Mouse (Mus musculus) liver, postnatal 0 days (tissue): ENCODE measurements around the gene Gm49450. TPM values are rescaled to one million over a fixed set of nuclear protein-coding genes. Genes with fewer than 3 reads are reported as not detected.
"Not testable (repeated sequence)": the region's sequence is repeated elsewhere in the genome, so short reads cannot be mapped to it uniquely, and the experiment has no call there.

ENCODE experiments used
- ATAC-seq: fragments of 200-750 bp; cut with Nextera tagmentation; 2 replicates; pipeline ENCODE4 v1.8.0; 2017; ENCODE audit warnings: mild to moderate bottlenecking, moderate library complexity
- DNase-seq: peaks from one replicate; pipeline ENCODE4 v3.0.0-alpha.2; 2016
- H3K27ac ChIP-seq: fragments of 300-500 bp; sonication (generic); 2 replicates; pipeline ENCODE4 v1.5.1; 2014; ENCODE audit warnings: antibody characterized with exemption, moderate library complexity, mild to moderate bottlenecking, low read depth
- H3K27me3 ChIP-seq: fragments of 300-500 bp; sonication (generic); 2 replicates; pipeline ENCODE4 v1.6.1; 2014; ENCODE audit warnings: low read length, control low read depth, mixed read lengths; ENCODE audit not compliant: insufficient read depth
- H3K36me3 ChIP-seq: fragments of 300-500 bp; sonication (generic); replicated peaks from 2 replicates; pipeline ENCODE4 v1.6.1; 2014; ENCODE audit warnings: mild to moderate bottlenecking, control low read depth, low read length, moderate library complexity, mixed read lengths; ENCODE audit not compliant: insufficient read depth
- H3K4me1 ChIP-seq: fragments of 300-500 bp; sonication (generic); 2 replicates; pipeline ENCODE4 v1.6.1; 2014; ENCODE audit warnings: antibody characterized with exemption, mild to moderate bottlenecking, control low read depth; ENCODE audit not compliant: insufficient read depth
- H3K4me2 ChIP-seq: fragments of 300-500 bp; sonication (generic); 2 replicates; pipeline ENCODE4 v1.6.1; 2014; ENCODE audit warnings: low read depth, mild to moderate bottlenecking, low read length, moderate library complexity, mixed read lengths
- H3K4me3 ChIP-seq: fragments of 300-500 bp; sonication (generic); 2 replicates; pipeline ENCODE4 v1.5.1; 2014; ENCODE audit warnings: low read depth, low read length
- H3K9ac ChIP-seq: fragments of 300-500 bp; sonication (generic); replicated peaks from 2 replicates; pipeline ENCODE4 v1.6.1; 2014; ENCODE audit warnings: mild to moderate bottlenecking, moderate library complexity
- H3K9me3 ChIP-seq: fragments of 300-500 bp; sonication (generic); 2 replicates; pipeline ENCODE4 v1.6.1; 2016; ENCODE audit warnings: mild to moderate bottlenecking, control low read depth, low read length, mixed read lengths
- CTCF ChIP-seq: sonication (generic); IDR thresholded peaks from 2 replicates; pipeline ENCODE4 v1.5.1; 2016; ENCODE audit warnings: antibody characterized with exemption, low read depth
- EP300 ChIP-seq: IDR thresholded peaks from 2 replicates; pipeline ENCODE4 v1.6.1; 2016; ENCODE audit warnings: antibody characterized with exemption, low read depth, mild to moderate bottlenecking
- WGBS: fragments of 180-500 bp; shearing (Covaris S2); extraction: QIAGEN DNeasy Blood & Tissue Kit; methylation state at CpG from one replicate; pipeline ENCODE4 v1.1.7; 2014; ENCODE audit not compliant: insufficient replicate concordance; 5-methylcytosine and 5-hydroxymethylcytosine counted together
- polyA plus RNA-seq: library from polyadenylated mRNA; unstranded; fragments of >200 nt; fragmentation: Nextera tagmentation; extraction: Ambion mirVana; gene quantifications from 2 replicates; pipeline ENCODE4 v1.2.1, GENCODE M21; 2015

Gene Gm49450
- polyA plus RNA-seq, 1 experiment from 2014 or later, result not detected

DNA sequence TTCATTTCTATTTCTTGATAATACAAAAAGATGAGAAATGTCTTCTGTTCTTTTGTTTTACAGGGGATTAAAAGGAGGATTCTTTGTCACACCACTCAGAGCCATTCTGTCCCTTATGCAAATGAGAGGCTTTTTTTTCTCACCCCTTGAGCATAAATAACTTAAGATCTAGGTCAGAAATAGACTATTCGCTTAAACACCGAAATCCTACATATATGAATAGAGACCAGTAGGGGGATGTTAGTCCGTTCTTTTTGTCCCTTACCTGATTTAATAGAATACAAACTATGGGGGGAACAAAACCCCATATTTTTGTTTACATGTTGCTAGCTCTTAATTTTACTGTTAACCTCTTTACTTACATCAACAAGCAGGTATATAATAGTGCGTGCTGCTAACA is 2.6 kb upstream of the Gm49450 start:
- H3K9me3 ChIP-seq, result no peaks in the 10 kb centered on the region
- H3K4me1 ChIP-seq, result peaks cover 5% of the 10 kb centered on the region; the same call in 1 of the 2 replicates
- ATAC-seq, result no peak
- H3K4me3 ChIP-seq, result no peak overlapping the region
- peaks cover 10% of the 10 kb centered on the region; the same call in 1 of the 2 replicates for H3K27me3 ChIP-seq
- no peak overlapping the region for H3K4me2 ChIP-seq
- no peak for TF ChIP-seq CTCF
- no peak for TF ChIP-seq EP300
- 90% methylated on average over 4 of the region's 4 CpGs for WGBS
- no peaks in the 10 kb centered on the region for H3K36me3 ChIP-seq
- no peak for DNase-seq
- no peak overlapping the region for H3K9ac ChIP-seq
- no peak overlapping the region for H3K27ac ChIP-seq

GRCm38 (mm10) chr15:98955324-98955723 is 2.0 kb upstream of the Gm49450 start:
- H3K4me1 ChIP-seq, result peaks cover 5% of the 10 kb centered on the region; the same call in 1 of the 2 replicates
- TF ChIP-seq EP300 (no peak), CTCF (no peak)

GRCm38 (mm10) chr15:98954425-98955253 is 1.3 kb upstream of the Gm49450 start:
- H3K4me2 ChIP-seq, result no peak overlapping the region
- ATAC-seq, result no peak
- TF ChIP-seq EP300, result no peak
- no peak for TF ChIP-seq CTCF
- no peak overlapping the region for H3K27ac ChIP-seq
- WGBS, result 47% methylated on average over 14 of the region's 14 CpGs
- no peaks in the 10 kb centered on the region for H3K36me3 ChIP-seq
- peaks cover 10% of the 10 kb centered on the region; the same call in 1 of the 2 replicates for H3K27me3 ChIP-seq
- peaks cover 5% of the 10 kb centered on the region; the same call in 1 of the 2 replicates for H3K4me1 ChIP-seq
- H3K9me3 ChIP-seq, result no peaks in the 10 kb centered on the region
- no peak for DNase-seq
- no peak overlapping the region for H3K9ac ChIP-seq
- no peak overlapping the region for H3K4me3 ChIP-seq

More at GRCm38 (mm10) chr15:98955324-98955723, 2.0 kb upstream of the Gm49450 start:
- 76% methylated on average over 4 of the region's 4 CpGs for WGBS
- Histone ChIP-seq H3K36me3 (no peaks in the 10 kb centered on the region), H3K9ac (no peak overlapping the region), H3K27me3 (peaks cover 10% of the 10 kb centered on the region; the same call in 1 of the 2 replicates), H3K4me3 (no peak overlapping the region), H3K9me3 (no peaks in the 10 kb centered on the region), H3K4me2 (no peak overlapping the region), H3K27ac (no peak overlapping the region)
- no peak for ATAC-seq
- no peak for DNase-seq

DNA sequence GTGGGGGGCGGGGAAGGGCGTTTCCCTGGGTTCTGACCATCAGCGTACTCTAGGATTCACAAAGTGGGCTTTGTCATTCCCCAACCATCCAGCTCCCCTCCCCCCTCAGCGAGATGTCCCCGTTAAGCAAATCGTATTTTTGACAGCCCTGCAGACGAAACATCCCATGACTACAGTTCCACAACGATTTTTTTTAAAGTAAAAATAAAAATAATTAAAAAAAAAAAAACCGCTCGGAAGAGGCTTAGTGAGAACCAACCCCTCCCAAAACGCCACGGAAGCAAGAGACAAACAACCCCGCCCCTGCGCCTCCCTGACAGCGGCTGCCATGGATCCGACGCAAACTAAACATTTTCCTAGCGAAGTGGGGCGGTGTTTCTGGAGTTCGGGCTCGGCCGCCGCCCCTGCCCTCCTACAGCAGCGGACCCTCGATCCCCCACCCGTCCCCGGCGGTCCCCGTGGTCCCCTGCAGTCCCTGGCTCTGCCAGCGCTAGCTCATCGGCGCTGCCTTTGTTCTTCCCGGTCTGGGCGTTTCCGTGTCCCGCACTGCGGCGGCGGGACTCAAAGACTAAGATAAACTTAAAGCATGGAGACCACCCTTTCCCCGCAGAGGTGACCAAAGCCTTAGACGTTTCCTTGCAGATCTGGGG is 475 bp downstream of the Gm49450 start:
- TF ChIP-seq EP300, result no peak
- TF ChIP-seq CTCF, result peak; percentile 52
- Histone ChIP-seq H3K4me2 (peak overlapping the region; percentile 88), H3K4me3 (peak overlapping the region; percentile 62), H3K36me3 (no peaks in the 10 kb centered on the region), H3K9me3 (no peaks in the 10 kb centered on the region), H3K4me1 (peaks cover 5% of the 10 kb centered on the region; the same call in 1 of the 2 replicates), H3K9ac (peak overlapping the region; percentile 65), H3K27me3 (peaks cover 10% of the 10 kb centered on the region; the same call in 1 of the 2 replicates), H3K27ac (peak overlapping the region; percentile 50; the same call in 1 of the 2 replicates)
- WGBS, result under 1% methylated on average over 41 of the region's 41 CpGs
- peak; percentile 82 for ATAC-seq
- DNase-seq, result peak; percentile 73

- WGBS, result 50% methylated on average over 5 of the region's 5 CpGs
- H3K4me3 ChIP-seq, result no peak overlapping the region
- no peaks in the 10 kb centered on the region for H3K9me3 ChIP-seq
- H3K4me1 ChIP-seq, result peaks cover 5% of the 10 kb centered on the region; the same call in 1 of the 2 replicates
- H3K27ac ChIP-seq, result no peak overlapping the region
- H3K9ac ChIP-seq, result no peak overlapping the region
- TF ChIP-seq CTCF, result no peak
- no peak for TF ChIP-seq EP300
- no peak for DNase-seq
- H3K36me3 ChIP-seq, result no peaks in the 10 kb centered on the region
- H3K4me2 ChIP-seq, result no peak overlapping the region; the same call in 1 of the 2 replicates
- no peak for ATAC-seq
- H3K27me3 ChIP-seq, result peaks cover 10% of the 10 kb centered on the region; the same call in 1 of the 2 replicates
Observed at GRCm38 (mm10) chr15:98952063-98952455, 1.3 kb downstream of the Gm49450 start.

- ATAC-seq, H3K4me1 ChIP-seq, DNase-seq, H3K9ac ChIP-seq, H3K4me2 ChIP-seq, H3K9me3 ChIP-seq, H3K27ac ChIP-seq, H3K36me3 ChIP-seq, H3K4me3 ChIP-seq: not testable (repeated sequence)
- H3K27me3 ChIP-seq, result peaks cover 10% of the 10 kb centered on the region; the same call in 1 of the 2 replicates
- 84% methylated on average over 11 of the region's 15 CpGs for WGBS
Observed at GRCm38 (mm10) chr15:98951122-98952062, 2.0 kb downstream of the Gm49450 start.
